Mouse (Mus musculus) midbrain, embryonic 11.5 days (tissue): ENCODE data around the gene Hmox2. TPM values are rescaled to one million over a fixed set of nuclear protein-coding genes. Genes with fewer than 3 reads are reported as not detected.

ENCODE experiments used
- ATAC-seq: fragments of 200-750 bp; cut with Nextera tagmentation; 2 replicates; pipeline ENCODE4 v1.8.0; 2017; ENCODE audit warnings: moderate TSS enrichment, moderate library complexity; ENCODE audit not compliant: low FRiP score
- DNase-seq: peaks from one replicate; pipeline ENCODE4 v3.0.0; 2015; ENCODE audit warnings: low spot score; ENCODE audit errors: missing footprints
- H3K27ac ChIP-seq: fragments of 300-500 bp; sonication (generic); 2 replicates; pipeline ENCODE4 v1.5.1; 2014; ENCODE audit warnings: low read depth, low read length
- H3K27me3 ChIP-seq: fragments of 300-500 bp; sonication (generic); 2 replicates; pipeline ENCODE4 v1.6.1; 2014; ENCODE audit warnings: mild to moderate bottlenecking, low read length, moderate library complexity, mixed read lengths; ENCODE audit not compliant: control insufficient read depth, insufficient read depth
- H3K36me3 ChIP-seq: fragments of 300-500 bp; sonication (generic); 2 replicates; pipeline ENCODE4 v1.6.1; 2014; ENCODE audit warnings: mild to moderate bottlenecking, low read length, moderate library complexity, mixed read lengths; ENCODE audit not compliant: control insufficient read depth, insufficient read depth
- H3K4me1 ChIP-seq: fragments of 300-500 bp; sonication (generic); 2 replicates; pipeline ENCODE4 v1.6.1; 2014; ENCODE audit warnings: low read length; ENCODE audit not compliant: control insufficient read depth, insufficient read depth
- H3K4me2 ChIP-seq: fragments of 300-500 bp; sonication (generic); 2 replicates; pipeline ENCODE4 v1.6.1; 2014; ENCODE audit warnings: mild to moderate bottlenecking, moderate library complexity
- H3K4me3 ChIP-seq: fragments of 300-500 bp; sonication (generic); 2 replicates; pipeline ENCODE4 v1.5.1; 2014; ENCODE audit warnings: low read depth, low read length
- H3K9ac ChIP-seq: fragments of 300-500 bp; sonication (generic); 2 replicates; pipeline ENCODE4 v1.6.1; 2014; ENCODE audit warnings: low read length
- H3K9me3 ChIP-seq: fragments of 300-500 bp; sonication (generic); 2 replicates; pipeline ENCODE4 v1.6.1; 2016; ENCODE audit warnings: low read length; ENCODE audit not compliant: control insufficient read depth
- whole genome bisulfite sequencing: fragments of 180-500 bp; shearing (Covaris S2); extraction: QIAGEN DNeasy Blood & Tissue Kit; methylation state at CpG from one replicate; pipeline ENCODE4 v1.1.7; 2014; 5-methylcytosine and 5-hydroxymethylcytosine counted together
- polyA plus RNA-seq: library from polyadenylated mRNA; unstranded; fragments of >200 nt; fragmentation: Nextera tagmentation; extraction: Ambion mirVana; gene quantifications from 2 replicates; pipeline ENCODE4 v1.2.1, GENCODE M21; 2014

Hmox2 gene
- polyA plus RNA-seq, 1 experiment from 2014 or later, result 82.7 TPM

DNA sequence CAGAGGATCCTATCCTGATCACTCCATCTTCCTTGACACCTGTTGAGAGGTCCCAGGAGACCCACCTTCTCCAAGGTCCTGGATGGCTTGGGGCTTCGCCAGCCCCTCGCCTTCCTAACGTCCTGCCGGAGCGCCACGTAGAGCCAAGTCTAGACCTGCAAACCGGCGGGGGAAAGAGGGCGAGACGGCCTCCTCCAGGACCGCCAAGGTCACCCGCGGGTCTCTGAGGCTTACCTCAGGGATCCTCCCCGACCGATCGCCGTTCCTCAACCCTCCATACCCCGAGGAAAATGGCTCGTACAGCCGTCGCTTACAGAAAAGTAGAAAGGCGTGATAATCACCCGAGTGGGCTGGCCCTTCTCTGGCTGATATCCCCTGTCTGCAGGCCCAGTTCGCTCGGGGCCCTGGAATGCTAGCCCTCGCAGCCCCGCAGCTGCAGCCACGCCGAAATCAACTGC lies 63.2 kb downstream of the Hmox2 start:
- H3K27me3 ChIP-seq, result no peaks in the 10 kb centered on the region
- H3K36me3 ChIP-seq, result no peaks in the 10 kb centered on the region
- DNase-seq, result no peak
- H3K9ac ChIP-seq, result peak overlapping the region; percentile 87
- peak overlapping the region; percentile 73 for H3K4me2 ChIP-seq
- H3K4me3 ChIP-seq, result peak overlapping the region; percentile 65
- H3K9me3 ChIP-seq, result no peaks in the 10 kb centered on the region
- H3K4me1 ChIP-seq, result peaks cover 16% of the 10 kb centered on the region
- no peak overlapping the region for H3K27ac ChIP-seq
- WGBS, result under 1% methylated on average over 29 of the region's 29 CpGs
- ATAC-seq, result peak; percentile 74

DNA sequence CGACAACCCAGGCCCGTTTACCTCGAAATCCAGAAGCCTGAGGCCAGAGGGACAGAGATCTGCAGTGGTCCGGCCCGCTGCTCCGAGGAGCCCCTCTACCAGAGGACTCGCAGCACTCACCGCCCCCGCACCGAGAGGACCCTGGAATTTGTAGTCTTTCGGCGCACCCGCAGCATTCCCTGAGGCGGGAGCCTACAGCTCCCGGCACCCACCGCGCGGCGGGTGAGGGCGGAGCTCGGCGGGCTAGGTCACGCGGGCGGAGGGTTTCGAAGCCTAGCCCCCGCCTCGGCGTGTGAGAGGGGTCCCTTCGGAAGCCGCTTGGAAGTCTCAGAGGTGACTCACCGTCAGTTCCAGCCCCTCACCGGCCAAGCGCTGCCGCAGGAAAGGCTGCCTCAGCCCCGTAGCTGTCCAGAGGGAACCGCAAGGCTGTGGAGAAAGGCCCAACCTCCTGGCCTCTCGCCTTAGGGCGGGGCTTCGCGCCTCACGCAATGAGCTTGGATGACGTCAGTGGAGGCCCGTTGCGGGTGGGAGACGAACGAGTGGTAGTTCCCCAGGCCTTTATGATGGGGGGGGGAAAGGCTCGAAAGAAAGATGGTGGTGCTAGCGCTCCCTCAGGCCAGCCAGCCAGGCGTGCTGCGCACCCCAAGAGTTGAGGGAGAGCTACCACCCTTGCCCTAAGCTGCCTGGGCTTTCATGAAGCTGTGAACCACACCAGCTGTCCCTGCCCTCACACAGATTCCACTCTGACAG lies 63.8 kb downstream of the Hmox2 start, which contains the start of gene Cdip1:
Gene Cdip1 (minus strand): TSS at position 483 of the 750 bp plus-strand sequence.
- no peaks in the 10 kb centered on the region for H3K27me3 ChIP-seq
- H3K9ac ChIP-seq, result peak within 1 kb of the TSS; percentile 87
- H3K4me1 ChIP-seq, result peaks cover 16% of the 10 kb centered on the region
- H3K27ac ChIP-seq, result peak within 1 kb of the TSS; percentile 97
- H3K9me3 ChIP-seq, result no peaks in the 10 kb centered on the region
- under 1% methylated on average over 51 of the region's 51 CpGs for WGBS
- peak within 1 kb of the TSS; percentile 65 for H3K4me3 ChIP-seq
- DNase-seq (peak; percentile 99), ATAC-seq (peak; percentile 99)
- H3K36me3 ChIP-seq, result no peaks in the 10 kb centered on the region
- H3K4me2 ChIP-seq, result peak within 1 kb of the TSS; percentile 73

DNA sequence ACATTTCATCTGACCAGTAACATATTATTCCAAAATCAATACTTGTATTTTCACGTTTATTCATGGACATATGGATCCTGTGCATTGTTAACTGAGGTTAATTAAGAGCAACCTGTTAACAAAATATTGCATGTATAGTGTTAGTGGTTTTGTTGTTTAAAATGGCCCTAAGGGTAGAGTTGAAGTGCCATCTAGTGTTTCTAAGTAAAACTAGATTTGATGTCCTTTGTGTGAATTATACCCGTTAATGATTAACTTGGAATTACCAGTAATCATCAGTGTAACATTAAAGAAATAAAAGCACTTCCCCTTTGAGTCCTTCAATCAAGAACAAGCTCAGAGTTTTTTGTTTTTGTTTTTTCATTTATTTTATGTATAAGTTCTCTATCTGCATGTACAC lies 65.2 kb downstream of the Hmox2 start:
- DNase-seq (no peak), ATAC-seq (no peak)
- no peak overlapping the region for H3K4me2 ChIP-seq
- H3K27me3 ChIP-seq, result no peaks in the 10 kb centered on the region
- no peak overlapping the region for H3K4me3 ChIP-seq
- no peaks in the 10 kb centered on the region for H3K9me3 ChIP-seq
- peaks cover 16% of the 10 kb centered on the region for H3K4me1 ChIP-seq
- H3K9ac ChIP-seq, result no peak overlapping the region
- 74% methylated on average over 2 of the region's 2 CpGs for WGBS
- H3K27ac ChIP-seq, result no peak overlapping the region
- H3K36me3 ChIP-seq, result no peaks in the 10 kb centered on the region

- Histone ChIP-seq H3K36me3 (no peaks in the 10 kb centered on the region), H3K27ac (no peak overlapping the region), H3K27me3 (no peaks in the 10 kb centered on the region), H3K9me3 (no peaks in the 10 kb centered on the region), H3K9ac (no peak overlapping the region), H3K4me2 (no peak overlapping the region), H3K4me3 (no peak overlapping the region), H3K4me1 (no peaks in the 10 kb centered on the region)
- ATAC-seq (no peak), DNase-seq (no peak)
- WGBS, result 87% methylated on average over 4 of the region's 4 CpGs
Measured at GRCm38 (mm10) chr16:4796631-4797030, 70.5 kb downstream of the Hmox2 start.

Other genes starting within 250 kb of the Hmox2 start
- 20.0 and 20.9 TPM in 2 replicates for gene Srl, start 184.5 kb upstream of the Hmox2 start, polyA plus RNA-seq
- gene Tfap4, start 166.5 kb upstream of the Hmox2 start, polyA plus RNA-seq, result 18.2 and 18.9 TPM in 2 replicates
- 16.6 and 27.2 TPM in 2 replicates for gene Glis2, start 131.6 kb upstream of the Hmox2 start, polyA plus RNA-seq
- 97.1 and 99.1 TPM in 2 replicates for gene Pam16, start 101.4 kb upstream of the Hmox2 start, polyA plus RNA-seq
- 6.1 and 7.0 TPM in 2 replicates for gene Vasn, start 86.4 kb upstream of the Hmox2 start, polyA plus RNA-seq
- 53.4 and 57.0 TPM in 2 replicates for gene Dnaja3, start 86.4 kb upstream of the Hmox2 start, polyA plus RNA-seq
- gene Coro7, start 46.6 kb upstream of the Hmox2 start, polyA plus RNA-seq, result 13.6 TPM in 2 replicates
- gene Nmral1, start 7.0 kb upstream of the Hmox2 start, polyA plus RNA-seq, result 174 and 191 TPM in 2 replicates
- gene Cdip1, start 63.9 kb downstream of the Hmox2 start, polyA plus RNA-seq, result 85.7 and 85.8 TPM in 2 replicates
- 0.29 TPM in 1 of 2 replicates, not detected in the other for gene 4930562C15Rik, start 109.1 kb downstream of the Hmox2 start, polyA plus RNA-seq
- 22.1 and 22.2 TPM in 2 replicates for gene Ubald1, start 154.0 kb downstream of the Hmox2 start, polyA plus RNA-seq
- gene Mgrn1, start 159.9 kb downstream of the Hmox2 start, polyA plus RNA-seq, result 63.8 and 66.9 TPM in 2 replicates
- 120 and 132 TPM in 2 replicates for gene Nudt16l1, start 212.4 kb downstream of the Hmox2 start, polyA plus RNA-seq
- 39.8 and 42.4 TPM in 2 replicates for gene Anks3, start 237.8 kb downstream of the Hmox2 start, polyA plus RNA-seq